Mouse (Mus musculus): Measurements from ENCODE around the gene Acvr1c.

Acvr1c gene

GRCm38 (mm10) chr2:58281046-58281445 lies 76.6 kb downstream of the Acvr1c start:
- DNase-seq: no peak

DNA sequence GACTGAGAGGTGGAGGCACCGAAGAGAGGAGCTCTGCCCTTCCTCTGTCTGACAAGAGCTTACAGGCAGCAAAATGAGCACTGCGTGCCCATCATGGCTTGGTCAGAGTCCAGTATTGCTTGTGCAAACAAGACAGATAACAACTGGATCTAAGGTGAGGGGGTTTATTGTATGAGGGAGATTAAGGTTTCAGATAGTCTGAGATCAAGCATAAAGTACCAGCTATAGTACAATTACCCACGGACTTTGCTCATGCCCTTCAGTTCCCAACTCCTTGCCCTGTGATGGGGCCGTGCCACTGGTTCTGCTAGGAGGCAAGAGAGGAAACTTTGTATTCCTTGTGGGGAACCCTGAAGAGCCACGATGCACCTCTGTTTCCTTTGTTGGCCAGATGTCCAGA lies 78.5 kb downstream of the Acvr1c start:
- no peak for DNase-seq

DNA sequence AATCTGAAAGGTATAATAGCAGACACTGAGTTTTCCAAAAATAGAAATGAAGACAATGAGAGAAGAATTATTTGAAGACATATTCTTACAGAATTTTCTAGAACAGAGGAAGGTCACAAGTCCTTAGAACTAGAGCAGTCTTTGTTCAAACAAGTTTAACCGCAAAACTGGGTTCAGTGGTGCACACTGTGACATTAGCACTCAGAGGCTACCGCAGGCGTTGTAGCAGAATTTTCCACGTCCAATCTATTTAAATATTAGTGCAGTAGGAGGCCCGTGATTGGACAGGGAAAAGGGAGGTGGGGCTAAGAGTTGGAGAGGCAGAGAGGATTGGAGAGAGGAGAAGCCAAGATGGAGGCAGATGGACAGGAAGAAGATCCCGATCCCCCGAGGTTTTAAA lies 81.2 kb downstream of the Acvr1c start:
- DNase-seq: no peak

GRCm38 (mm10) chr2:58240639-58241038 lies 117.1 kb downstream of the Acvr1c start:
- no peak for DNase-seq

DNA sequence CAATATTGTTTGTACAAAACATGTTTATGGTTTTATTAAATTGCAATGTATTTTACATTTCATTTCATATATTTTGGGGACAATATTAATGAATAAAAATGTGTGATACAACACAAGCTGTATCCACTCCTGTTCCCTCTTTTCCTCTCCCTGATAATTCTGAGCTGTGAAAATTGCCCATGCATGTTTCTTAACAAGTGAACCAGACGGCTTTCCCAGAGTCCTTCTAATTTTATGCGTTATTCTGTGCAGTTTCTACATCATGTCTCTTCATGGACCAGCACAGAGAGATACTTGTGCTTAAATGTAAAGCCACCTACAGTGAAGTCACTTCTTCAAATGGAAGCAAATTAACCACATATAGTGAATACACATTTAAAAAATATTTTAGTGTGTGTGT lies 120.2 kb downstream of the Acvr1c start:
- DNase-seq: no peak

Measured in kidney, adult 18-20 months (tissue).